Mouse (Mus musculus): ENCODE measurements at regions not wholly inside any gene's neighbourhood (a gene's known extent, or its start where the extent isn't known, plus 50 kb on each side); places are given as distances from the start of the nearest gene placed in this dataset.
A peak's percentile ranks its signal among the peaks of the same experiment; 100 is the strongest.

DNA sequence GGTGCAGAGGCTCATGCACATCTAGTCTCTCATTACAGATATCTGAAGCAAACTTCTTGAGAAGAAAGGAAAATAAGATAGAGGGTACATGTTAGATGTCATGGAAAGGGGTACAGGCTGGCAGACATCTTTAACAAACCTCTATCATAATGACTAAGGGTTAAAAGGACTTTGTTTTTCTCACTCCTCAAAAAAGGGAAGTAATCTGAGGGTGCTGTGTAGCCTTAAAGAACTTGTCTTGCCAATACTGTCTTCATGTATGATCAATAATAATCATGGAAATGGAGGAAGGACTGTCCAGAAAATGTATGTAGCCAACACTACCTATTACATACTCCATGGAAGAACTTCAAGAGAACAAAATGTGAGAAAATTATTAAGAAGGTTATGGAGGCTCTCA, 400.0 kb upstream of the Mmadhc start:
- Histone ChIP-seq H3K4me1 (peaks cover 3% of the 10 kb centered on the region; the same call in 1 of the 2 replicates), H3K9me3 (no peaks in the 10 kb centered on the region), H3K27me3 (no peaks in the 10 kb centered on the region), H3K4me3 (no peak overlapping the region), H3K27ac (no peak overlapping the region), H3K9ac (no peak overlapping the region), H3K36me3 (no peaks in the 10 kb centered on the region), H3K4me2 (no peak overlapping the region)
- no peak for ATAC-seq (ENCODE audit: insufficient number of reproducible peaks, low FRiP score, low TSS enrichment, low read depth)

DNA sequence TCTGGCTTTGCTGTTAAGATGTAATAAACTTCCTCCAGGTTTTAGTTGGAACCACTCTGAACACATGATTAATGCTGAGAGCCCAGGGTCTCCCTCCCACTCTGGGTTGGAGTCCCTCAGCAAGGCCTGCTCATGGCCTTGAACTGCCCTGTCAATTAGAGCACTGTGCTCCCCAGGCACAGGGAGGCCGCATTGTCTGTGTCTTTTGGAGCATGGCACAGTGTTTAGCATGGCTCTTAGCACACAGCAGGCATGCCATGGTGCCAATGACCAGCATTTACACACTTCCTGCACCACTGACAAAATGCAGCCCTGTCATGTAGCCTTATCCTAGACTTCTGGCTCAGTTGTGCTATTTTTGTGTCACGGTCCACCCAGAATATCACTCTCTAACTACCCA, 398.2 kb upstream of the Mmadhc start:
- whole genome bisulfite sequencing, result 89% methylated on average over 2 of the region's 2 CpGs
- H3K4me3 ChIP-seq, result no peak overlapping the region
- H3K9ac ChIP-seq, result no peak overlapping the region
- no peaks in the 10 kb centered on the region for H3K9me3 ChIP-seq
- H3K4me1 ChIP-seq, result 0 out of 2 replicates have a peak, but pooled peaks cover 3% of the 10 kb centered on the region
- ATAC-seq (ENCODE audit: insufficient number of reproducible peaks, low FRiP score, low TSS enrichment, low read depth), result no peak
- H3K36me3 ChIP-seq, result no peaks in the 10 kb centered on the region
- H3K27me3 ChIP-seq, result no peaks in the 10 kb centered on the region
- no peak overlapping the region for H3K4me2 ChIP-seq
- no peak overlapping the region for H3K27ac ChIP-seq

GRCm38 (mm10) chr2:50693784-50694350, 397.3 kb upstream of the Mmadhc start:
- WGBS, result 82% methylated on average over 7 of the region's 7 CpGs
- Histone ChIP-seq H3K9me3 (no peaks in the 10 kb centered on the region), H3K4me2 (no peak overlapping the region), H3K4me3 (no peak overlapping the region), H3K9ac (no peak overlapping the region), H3K4me1 (0 out of 2 replicates have a peak, but pooled peaks cover 3% of the 10 kb centered on the region), H3K27ac (no peak overlapping the region), H3K36me3 (no peaks in the 10 kb centered on the region), H3K27me3 (no peaks in the 10 kb centered on the region)
- ATAC-seq (ENCODE audit: insufficient number of reproducible peaks, low FRiP score, low TSS enrichment, low read depth), result no peak

GRCm38 (mm10) chr2:50690120-50691103, 393.8 kb upstream of the Mmadhc start:
- Histone ChIP-seq H3K27ac (no peak overlapping the region), H3K36me3 (no peaks in the 10 kb centered on the region), H3K27me3 (no peaks in the 10 kb centered on the region), H3K9me3 (no peaks in the 10 kb centered on the region), H3K4me2 (no peak overlapping the region), H3K9ac (no peak overlapping the region), H3K4me3 (no peak overlapping the region), H3K4me1 (0 out of 2 replicates have a peak, but pooled peaks cover 8% of the 10 kb centered on the region)
- WGBS, result 78% methylated on average over 11 of the region's 11 CpGs
- no peak for ATAC-seq (ENCODE audit: insufficient number of reproducible peaks, low FRiP score, low TSS enrichment, low read depth)

- no peaks in the 10 kb centered on the region for H3K27me3 ChIP-seq
- no peak overlapping the region for H3K9ac ChIP-seq
- H3K36me3 ChIP-seq, result no peaks in the 10 kb centered on the region
- no peak overlapping the region for H3K4me3 ChIP-seq
- ATAC-seq (ENCODE audit: insufficient number of reproducible peaks, low FRiP score, low TSS enrichment, low read depth), result no peak
- 53% methylated on average over 10 of the region's 10 CpGs for WGBS
- H3K9me3 ChIP-seq, result no peaks in the 10 kb centered on the region
- H3K4me1 ChIP-seq, result 0 out of 2 replicates have a peak, but pooled peaks cover 6% of the 10 kb centered on the region
- no peak overlapping the region for H3K4me2 ChIP-seq
- H3K27ac ChIP-seq, result peak overlapping the region; percentile 65
Observed at GRCm38 (mm10) chr2:50687672-50688151, 391.1 kb upstream of the Mmadhc start.

DNA sequence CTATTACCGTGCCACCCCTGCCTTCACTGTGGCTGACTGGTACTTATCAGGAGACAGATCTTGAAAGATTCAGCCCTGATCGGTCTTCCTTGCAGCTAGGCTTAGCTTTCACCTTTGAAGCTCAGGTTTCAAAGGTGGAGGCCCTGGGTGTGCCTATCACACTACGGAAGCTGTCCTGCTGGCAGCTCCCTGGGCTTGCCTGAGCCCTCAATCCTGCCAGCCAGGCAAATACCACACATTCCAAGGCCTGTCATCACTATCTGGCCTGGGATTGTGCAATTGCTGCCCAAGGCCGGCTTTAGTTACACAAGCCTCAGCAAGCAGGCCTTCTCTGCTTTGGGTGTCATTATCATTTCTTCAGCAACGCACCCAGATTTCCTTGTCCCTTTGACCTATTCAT, 390.6 kb upstream of the Mmadhc start:
- peak overlapping the region; percentile 65 for H3K27ac ChIP-seq
- H3K4me1 ChIP-seq, result 0 out of 2 replicates have a peak, but pooled peaks cover 6% of the 10 kb centered on the region
- H3K4me3 ChIP-seq, result no peak overlapping the region
- WGBS, result 30% methylated on average over 5 of the region's 5 CpGs
- no peaks in the 10 kb centered on the region for H3K27me3 ChIP-seq
- no peak overlapping the region for H3K9ac ChIP-seq
- no peaks in the 10 kb centered on the region for H3K9me3 ChIP-seq
- ATAC-seq (ENCODE audit: insufficient number of reproducible peaks, low FRiP score, low TSS enrichment, low read depth), result peak; percentile 69; the same call in 1 of the 2 replicates
- no peak overlapping the region for H3K4me2 ChIP-seq
- H3K36me3 ChIP-seq, result no peaks in the 10 kb centered on the region

DNA sequence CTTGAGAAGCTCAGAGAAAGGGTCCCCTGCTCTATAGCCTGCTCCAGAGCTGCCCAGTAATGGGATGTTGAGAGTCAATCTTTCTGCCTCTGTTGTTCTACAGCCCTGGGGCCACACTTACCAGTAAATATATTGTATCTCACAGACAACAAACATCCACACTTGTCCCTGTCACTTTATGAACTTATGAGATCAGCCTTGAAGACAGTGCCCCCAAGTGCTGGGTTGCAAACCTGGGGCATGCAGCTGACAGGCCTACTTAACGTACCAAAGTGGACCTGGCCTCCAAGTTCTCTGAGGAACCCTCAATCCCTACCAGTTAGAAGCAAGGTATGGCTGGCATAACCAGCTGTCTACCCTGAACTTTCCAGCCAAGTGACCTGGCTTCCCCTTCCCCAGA, 380.9 kb upstream of the Mmadhc start:
- Histone ChIP-seq H3K36me3 (no peaks in the 10 kb centered on the region), H3K4me2 (no peak overlapping the region), H3K27ac (no peak overlapping the region), H3K9ac (no peak overlapping the region), H3K4me1 (no peaks in the 10 kb centered on the region), H3K4me3 (no peak overlapping the region), H3K9me3 (no peaks in the 10 kb centered on the region), H3K27me3 (no peaks in the 10 kb centered on the region)
- WGBS, result 86% methylated on average over 1 of the region's 1 CpGs
- no peak for ATAC-seq (ENCODE audit: insufficient number of reproducible peaks, low FRiP score, low TSS enrichment, low read depth)

- no peak for ATAC-seq (ENCODE audit: insufficient number of reproducible peaks, low FRiP score, low TSS enrichment, low read depth)
- Histone ChIP-seq H3K4me3 (no peak overlapping the region), H3K4me1 (no peaks in the 10 kb centered on the region), H3K9ac (no peak overlapping the region), H3K4me2 (no peak overlapping the region), H3K27me3 (no peaks in the 10 kb centered on the region), H3K36me3 (no peaks in the 10 kb centered on the region), H3K9me3 (no peaks in the 10 kb centered on the region), H3K27ac (no peak overlapping the region)
- 59% methylated on average over 7 of the region's 7 CpGs for WGBS
Observed at GRCm38 (mm10) chr2:50675736-50676550, 379.3 kb upstream of the Mmadhc start.

GRCm38 (mm10) chr2:50674856-50675175, 378.2 kb upstream of the Mmadhc start:
- no peaks in the 10 kb centered on the region for H3K27me3 ChIP-seq
- H3K36me3 ChIP-seq, result no peaks in the 10 kb centered on the region
- no peak overlapping the region for H3K4me3 ChIP-seq
- no peak overlapping the region for H3K4me2 ChIP-seq
- 90% methylated on average over 3 of the region's 3 CpGs for WGBS
- no peak for ATAC-seq (ENCODE audit: insufficient number of reproducible peaks, low FRiP score, low TSS enrichment, low read depth)
- no peak overlapping the region for H3K9ac ChIP-seq
- H3K9me3 ChIP-seq, result no peaks in the 10 kb centered on the region
- peaks cover 3% of the 10 kb centered on the region for H3K4me1 ChIP-seq
- H3K27ac ChIP-seq, result no peak overlapping the region

DNA sequence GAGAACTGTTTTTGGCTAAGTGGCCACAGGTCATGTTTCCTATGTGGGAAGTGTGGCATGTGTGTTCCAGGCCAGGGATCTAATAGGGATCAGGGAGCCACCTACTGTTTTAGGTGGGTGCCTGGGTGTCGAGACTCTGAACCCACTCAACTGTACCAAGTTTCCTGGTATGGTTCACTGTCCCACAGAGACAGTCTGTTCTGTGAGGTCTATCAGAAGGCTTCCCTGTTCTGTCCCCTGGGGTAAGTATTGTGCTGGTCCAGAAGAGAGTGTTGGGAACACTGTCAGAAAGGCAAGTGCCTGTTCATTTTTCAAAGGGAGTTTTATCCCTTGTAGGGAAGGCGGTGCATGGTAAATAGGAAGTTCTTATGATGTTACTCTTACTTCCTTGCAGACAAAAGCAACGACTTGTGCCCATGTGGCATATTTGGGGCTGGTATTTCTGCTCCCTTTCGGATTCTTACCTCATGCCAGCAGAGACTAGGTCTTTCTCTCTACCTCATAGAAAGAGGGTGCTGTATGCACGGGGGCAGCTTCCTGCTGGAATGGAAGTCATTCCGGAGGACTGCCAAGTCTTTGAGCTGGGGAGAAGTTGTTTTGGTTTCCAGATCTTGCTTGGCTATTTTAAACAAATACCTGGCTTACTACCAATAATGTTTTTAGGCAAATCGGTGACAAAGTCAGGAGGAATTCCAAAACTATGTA, 377.7 kb upstream of the Mmadhc start:
- no peak overlapping the region for H3K4me2 ChIP-seq
- H3K4me1 ChIP-seq, result peaks cover 5% of the 10 kb centered on the region
- H3K9me3 ChIP-seq, result no peaks in the 10 kb centered on the region
- H3K36me3 ChIP-seq, result no peaks in the 10 kb centered on the region
- H3K27ac ChIP-seq, result no peak overlapping the region
- no peak for ATAC-seq (ENCODE audit: insufficient number of reproducible peaks, low FRiP score, low TSS enrichment, low read depth)
- no peaks in the 10 kb centered on the region for H3K27me3 ChIP-seq
- 78% methylated on average over 7 of the region's 7 CpGs for WGBS
- H3K4me3 ChIP-seq, result no peak overlapping the region
- no peak overlapping the region for H3K9ac ChIP-seq

DNA sequence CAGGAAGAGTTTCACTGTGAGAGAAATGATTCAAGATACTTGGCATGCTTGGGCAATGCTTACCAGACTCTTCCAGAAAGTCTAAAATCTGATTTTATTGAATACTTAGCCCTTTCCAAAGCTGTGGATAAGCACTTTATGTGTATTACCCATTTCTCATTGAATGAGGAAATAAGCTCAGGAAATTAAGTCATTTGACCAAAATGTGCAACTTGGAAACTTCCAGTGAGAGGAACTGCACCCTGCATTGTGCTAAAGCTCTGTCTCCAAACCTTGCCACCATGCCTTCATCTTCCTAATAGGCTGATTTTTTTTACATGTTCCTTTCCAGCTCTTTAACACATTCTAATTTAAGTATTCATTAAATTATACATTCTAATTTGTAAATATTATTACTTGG, 372.7 kb upstream of the Mmadhc start:
- H3K27ac ChIP-seq, result no peak overlapping the region
- H3K9ac ChIP-seq, result no peak overlapping the region
- H3K9me3 ChIP-seq, result no peaks in the 10 kb centered on the region
- H3K4me1 ChIP-seq, result peaks cover 5% of the 10 kb centered on the region
- H3K36me3 ChIP-seq, result no peaks in the 10 kb centered on the region
- ATAC-seq (ENCODE audit: insufficient number of reproducible peaks, low FRiP score, low TSS enrichment, low read depth), result no peak
- H3K4me3 ChIP-seq, result no peak overlapping the region
- H3K4me2 ChIP-seq, result no peak overlapping the region
- no peaks in the 10 kb centered on the region for H3K27me3 ChIP-seq

All from limb, embryonic 15.5 days (tissue).